Mouse (Mus musculus) lung, adult 18-20 months (tissue): Measurements from ENCODE around the gene Nutf2.
A peak's percentile ranks its signal among the peaks of the same experiment; 100 is the strongest.

Source experiments
- DNase-seq, 2 experiments: peaks; one replicate each; pipeline ENCODE4 v3.0.0; 2022; ENCODE audit warnings: mixed read lengths in 2 of 2

The Nutf2 gene

GRCm38 (mm10) chr8:105855248-105856167 is 4.9 kb upstream of the Nutf2 start:
- peak; percentile 39 to 52 for DNase-seq

- no peak for DNase-seq
These were observed 4.1 kb upstream of the Nutf2 start for GRCm38 (mm10) chr8:105856168-105856835.

- DNase-seq, result peak in 1 of 2 experiments; percentile 29
These were observed 1.9 kb upstream of the Nutf2 start for GRCm38 (mm10) chr8:105858495-105858894.

- DNase-seq, result no peak
These were observed 1.1 kb upstream of the Nutf2 start for GRCm38 (mm10) chr8:105859314-105859713.

- DNase-seq, result no peak
These were observed 1.6 kb downstream of the Nutf2 start for GRCm38 (mm10) chr8:105861951-105862350.

- DNase-seq, result no peak
These were observed 6.1 kb downstream of the Nutf2 start for GRCm38 (mm10) chr8:105866364-105867029.

- no peak for DNase-seq
These were observed 13.9 kb downstream of the Nutf2 start for GRCm38 (mm10) chr8:105874301-105874700.

GRCm38 (mm10) chr8:105880754-105881520 is 20.6 kb downstream of the Nutf2 start, which contains the start of gene Edc4:
TSS of gene Edc4 (plus strand) at chr8:105880881.
- DNase-seq, result peak; percentile 87

- no peak for DNase-seq
These were observed 29.5 kb downstream of the Nutf2 start for GRCm38 (mm10) chr8:105889756-105890465.

- no peak for DNase-seq
These were observed 30.5 kb downstream of the Nutf2 start for GRCm38 (mm10) chr8:105890870-105891269.

GRCm38 (mm10) chr8:105892432-105892831 is 32.1 kb downstream of the Nutf2 start:
- no peak for DNase-seq

GRCm38 (mm10) chr8:105893339-105893738 is 33.0 kb downstream of the Nutf2 start, which contains the start of gene Nrn1l:
TSS of gene Nrn1l (plus strand) at chr8:105893567.
- peak; percentile 64 to 68 for DNase-seq

- no peak for DNase-seq
These were observed 37.6 kb downstream of the Nutf2 start for GRCm38 (mm10) chr8:105897801-105898480.

- DNase-seq, result peak; percentile 89 to 92
These were observed 40.0 kb downstream of the Nutf2 start, which contains the start of gene Pskh1 for GRCm38 (mm10) chr8:105900180-105900940. TSS of gene Pskh1 (plus strand) at chr8:105900441.

GRCm38 (mm10) chr8:105900941-105901616 is 40.7 kb downstream of the Nutf2 start:
- no peak for DNase-seq

GRCm38 (mm10) chr8:105919390-105919789 is 59.0 kb downstream of the Nutf2 start:
- no peak for DNase-seq

GRCm38 (mm10) chr8:105925123-105925522 is 64.7 kb downstream of the Nutf2 start:
- DNase-seq, result no peak
